ENCODE assay signal across 8 mouse cellular contexts in the genomic region with DNA sequence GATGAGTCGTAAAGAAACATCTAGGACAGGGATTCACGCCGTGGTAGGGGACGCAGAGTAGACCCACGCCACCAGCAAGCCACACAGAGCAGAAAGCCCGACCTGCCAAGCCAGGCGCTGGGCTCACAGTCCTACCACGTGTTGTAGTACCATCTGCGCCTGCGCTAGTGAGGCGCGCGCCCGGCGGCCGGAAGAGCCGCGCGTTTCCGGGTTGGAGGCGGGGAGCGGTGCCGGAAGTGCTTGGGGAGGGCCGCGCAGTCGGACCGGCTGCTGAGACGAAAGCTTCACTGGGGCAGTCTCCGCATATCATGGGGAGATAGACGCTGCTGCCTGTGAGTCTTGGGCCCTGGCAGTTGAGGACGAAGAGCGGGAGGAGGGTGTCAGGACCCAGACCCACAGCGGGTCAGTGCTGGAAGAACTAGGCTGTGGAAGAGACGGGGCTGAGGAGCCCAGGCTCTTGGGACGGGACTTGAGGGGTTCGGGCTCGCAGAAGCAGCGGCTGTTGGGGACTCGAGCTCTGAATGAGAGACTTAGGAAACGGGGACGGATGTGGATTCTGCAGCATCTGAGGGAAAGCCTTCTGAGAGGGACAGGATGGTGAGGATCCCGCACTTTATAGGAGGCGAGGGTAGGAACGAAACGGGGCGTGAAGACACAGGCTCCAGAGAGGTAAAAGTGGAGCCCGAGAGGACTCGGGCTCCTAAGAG. TPM values are rescaled to one million over a fixed set of nuclear protein-coding genes. Genes with fewer than 3 reads are reported as not detected.
DNase-seq lines count a peak whose midpoint lies in the region; ATAC-seq and TF ChIP-seq lines count a peak whose summit lies in the region.

Gene Taf12 (plus strand): TSS at position 220 of the 707 bp plus-strand sequence.

- peak within 1 kb of the TSS; percentile 91 for H3K9ac ChIP-seq in hindbrain, postnatal 0 days (replicated peaks; ENCODE audit: low read length)

- no peak for TF ChIP-seq CTCF in hindbrain, postnatal 0 days (IDR thresholded peaks at IDR 0.05; ENCODE audit: low read depth)
- no peak for TF ChIP-seq CTCF in left cerebral cortex, adult 2 months (IDR thresholded peaks at IDR 0.05)

- no peaks in the 10 kb centered on the region for H3K27me3 ChIP-seq in hindbrain, postnatal 0 days (ENCODE audit: insufficient read depth, low read length)

- H3K9me3 ChIP-seq in hindbrain, postnatal 0 days (ENCODE audit: low read length) = no peaks in the 10 kb centered on the region

- H3K27ac ChIP-seq in hindbrain, postnatal 0 days = peak within 1 kb of the TSS; percentile 92
- peak within 1 kb of the TSS; percentile 74 for H3K27ac ChIP-seq in left cerebral cortex, adult 2 months

- WGBS in hindbrain, postnatal 0 days = under 1% methylated on average over 48 of the region's 48 CpGs

- no peaks in the 10 kb centered on the region for H3K36me3 ChIP-seq in hindbrain, postnatal 0 days (ENCODE audit: insufficient read depth, low read length)

- intact Hi-C loops in left cerebral cortex, adult 2 months (cut with DNase I) = loop anchor here (2.0 kb wide), 3 partner anchors 34 to 188 kb away; partner anchors contain the start of gene Med18

- peak within 1 kb of the TSS; percentile 96 for H3K4me2 ChIP-seq in hindbrain, postnatal 0 days (ENCODE audit: low read depth, low read length)

- DNase-seq in T-cell, adult 2 months (ENCODE audit: low spot score) = peak; percentile 94
- DNase-seq in cerebellum, postnatal 36 days = peak; percentile 91 to 93
- DNase-seq in gastrocnemius, adult 18-20 months (ENCODE audit: low spot score) = peak; percentile 91
- DNase-seq in hindbrain, postnatal 0 days (ENCODE audit: low spot score) = peak; percentile 97
- peak; percentile 90 to 91 for DNase-seq in left cerebral cortex, adult 2 months (ENCODE audit: extremely low spot score in 1 of 2, low spot score in 2 of 2)
- DNase-seq in right cerebral cortex, adult 2 months (ENCODE audit: low spot score in 2 of 2) = peak; percentile 89 to 91
- peak; percentile 91 for DNase-seq in urinary bladder, postnatal 14 days (ENCODE audit: low spot score)

- peak; percentile 94 for ATAC-seq in hindbrain, postnatal 0 days
- ATAC-seq in megakaryocyte, adult 5-6 weeks (ENCODE audit: poor library complexity, severe bottlenecking) = peak; percentile 81

- peak within 1 kb of the TSS; percentile 80 for H3K4me3 ChIP-seq in hindbrain, postnatal 0 days (ENCODE audit: low read length)
- H3K4me3 ChIP-seq in left cerebral cortex, adult 2 months = peak within 1 kb of the TSS; percentile 80

- H3K4me1 ChIP-seq in hindbrain, postnatal 0 days (ENCODE audit: insufficient read depth, low read length) = peaks cover 11% of the 10 kb centered on the region; the same call in 1 of the 2 replicates

RNA-seq across cellular contexts. Expression of gene Taf12, which starts in this region (rescaled TPM):
- 10 to 100 TPM; 34.4 to 37.3 TPM for total RNA-seq in gastrocnemius, adult 18-20 months (2021)
- total RNA-seq in hindbrain, postnatal 0 days (2014; rRNA removed) = 7.3 and 7.6 TPM in 2 replicates
- polyA plus RNA-seq in hindbrain, postnatal 0 days (2015; fragmentation: Nextera tagmentation; extraction: Ambion mirVana) = 30.0 and 30.5 TPM in 2 replicates
- total RNA-seq in left cerebral cortex, adult 2 months (2021) = 10 to 100 TPM; 22.1 to 24.4 TPM
- total RNA-seq in megakaryocyte, adult 5-6 weeks (2015) = 40.8 and 41.2 TPM in 2 replicates
- 49.0 and 74.5 TPM in 2 replicates for total RNA-seq in megakaryocyte, adult 5-6 weeks (2017)

Comparison
In these comparisons a context has a peak if more than half of its experiments do, and no peak if none do; other contexts are left out.
1. Peak in every context shown above with its lines: DNase-seq, ATAC-seq, H3K4me3 ChIP-seq and H3K27ac ChIP-seq.